Mouse (Mus musculus) liver, embryonic 16.5 days (tissue): Measurements from ENCODE around the gene Mpg. TPM values are rescaled to one million over a fixed set of nuclear protein-coding genes. Genes with fewer than 3 reads are reported as not detected.

Experiments
- ATAC-seq: fragments of 200-750 bp; cut with Nextera tagmentation; 2 replicates; pipeline ENCODE4 v1.8.0; 2017; ENCODE audit warnings: low read depth, mild to moderate bottlenecking, moderate number of reproducible peaks, moderate library complexity
- H3K27ac ChIP-seq: fragments of 300-500 bp; sonication (generic); 2 replicates; pipeline ENCODE4 v1.5.1; 2014; ENCODE audit warnings: mild to moderate bottlenecking, low read length
- H3K27me3 ChIP-seq: fragments of 300-500 bp; sonication (generic); 2 replicates; pipeline ENCODE4 v1.6.1; 2014; ENCODE audit warnings: low read depth, low read length, mixed read lengths; ENCODE audit not compliant: control insufficient read depth, insufficient read depth
- H3K36me3 ChIP-seq: fragments of 300-500 bp; sonication (generic); 2 replicates; pipeline ENCODE4 v1.6.1; 2014; ENCODE audit warnings: mild to moderate bottlenecking; ENCODE audit not compliant: control insufficient read depth, insufficient read depth
- H3K4me1 ChIP-seq: fragments of 300-500 bp; sonication (generic); 2 replicates; pipeline ENCODE4 v1.6.1; 2014; ENCODE audit warnings: low read depth, low read length, mixed read lengths; ENCODE audit not compliant: control insufficient read depth
- H3K4me2 ChIP-seq: fragments of 300-500 bp; sonication (generic); 2 replicates; pipeline ENCODE4 v1.6.1; 2014; ENCODE audit warnings: low read depth, low read length, mixed read lengths
- H3K4me3 ChIP-seq: fragments of 300-500 bp; sonication (generic); 2 replicates; pipeline ENCODE4 v1.5.1; 2014; ENCODE audit warnings: low read depth, mild to moderate bottlenecking, low read length
- H3K9ac ChIP-seq: fragments of 300-500 bp; sonication (generic); 2 replicates; pipeline ENCODE4 v1.6.1; 2014; ENCODE audit warnings: low read depth, low read length
- H3K9me3 ChIP-seq: fragments of 300-500 bp; sonication (generic); replicated peaks from 2 replicates; pipeline ENCODE4 v1.6.1; 2016; ENCODE audit warnings: low read length; ENCODE audit not compliant: control insufficient read depth
- WGBS: fragments of 180-500 bp; shearing (Covaris S2); extraction: QIAGEN DNeasy Blood & Tissue Kit; methylation state at CpG from one replicate; pipeline ENCODE4 v1.1.7; 2014; ENCODE audit not compliant: insufficient replicate concordance; 5-methylcytosine and 5-hydroxymethylcytosine counted together
- polyA plus RNA-seq: library from polyadenylated mRNA; unstranded; fragments of >200 nt; fragmentation: Nextera tagmentation; extraction: Ambion mirVana; gene quantifications from 2 replicates; pipeline ENCODE4 v1.2.1, GENCODE M21; 2015

The Mpg gene
- polyA plus RNA-seq, 1 experiment from 2014 or later, result 19.6 TPM

DNA sequence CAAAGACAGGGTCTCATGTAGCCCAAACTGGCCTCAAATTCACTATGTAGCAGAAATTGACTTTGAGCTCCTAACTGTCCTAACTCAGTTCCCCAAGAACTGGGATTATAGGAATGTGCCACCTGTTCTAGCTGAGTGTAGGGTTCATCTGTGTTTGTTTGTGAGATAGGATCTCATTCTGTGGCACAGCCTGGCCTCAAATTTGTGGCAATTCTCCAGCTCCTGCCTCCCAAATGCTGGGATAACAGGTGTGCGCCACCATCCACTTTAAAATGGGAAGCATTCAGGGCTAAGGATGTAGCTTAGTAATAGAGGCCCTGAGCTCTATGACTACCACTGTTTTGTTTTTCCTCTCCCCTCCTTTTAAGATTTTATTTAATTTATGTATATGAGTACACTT, 26.8 kb downstream of the Mpg start:
- Histone ChIP-seq H3K4me1 (peaks cover 80% of the 10 kb centered on the region), H3K27ac (peak overlapping the region; percentile 97), H3K27me3 (no peaks in the 10 kb centered on the region), H3K9ac (peak overlapping the region; percentile 7), H3K4me3 (no peak overlapping the region), H3K36me3 (peaks cover 19% of the 10 kb centered on the region), H3K9me3 (no peaks in the 10 kb centered on the region), H3K4me2 (no peak overlapping the region)
- WGBS, result 94% methylated on average over 1 of the region's 1 CpGs
- ATAC-seq, result no peak

DNA sequence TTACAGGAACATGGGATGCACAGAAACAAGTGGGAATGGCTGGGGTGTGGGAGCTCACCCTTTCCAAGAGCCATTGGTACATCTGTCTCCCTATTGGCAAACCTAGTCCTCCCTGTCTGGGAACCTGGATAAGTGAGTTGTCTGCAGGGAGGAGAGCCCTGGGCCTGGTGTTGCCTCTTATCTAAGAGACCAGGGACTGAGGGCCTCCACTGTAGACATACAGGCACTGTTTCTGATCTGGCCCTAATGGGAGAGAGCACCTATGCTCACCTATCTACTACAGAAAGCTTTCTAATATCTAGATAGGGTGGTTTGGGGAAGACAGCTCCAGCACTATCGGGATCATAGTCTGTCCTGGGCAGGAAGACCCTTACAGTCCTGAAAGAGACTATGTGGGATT, 29.8 kb downstream of the Mpg start:
- Histone ChIP-seq H3K4me2 (peak overlapping the region; percentile 50), H3K27me3 (no peaks in the 10 kb centered on the region), H3K4me3 (peak overlapping the region; percentile 15; the same call in 1 of the 2 replicates), H3K4me1 (peaks cover 63% of the 10 kb centered on the region), H3K36me3 (peaks cover 12% of the 10 kb centered on the region), H3K9me3 (no peaks in the 10 kb centered on the region), H3K9ac (peak overlapping the region; percentile 69), H3K27ac (peak overlapping the region; percentile 97)
- 19% methylated on average over 1 of the region's 1 CpGs for WGBS
- ATAC-seq, result peak; percentile 99

DNA sequence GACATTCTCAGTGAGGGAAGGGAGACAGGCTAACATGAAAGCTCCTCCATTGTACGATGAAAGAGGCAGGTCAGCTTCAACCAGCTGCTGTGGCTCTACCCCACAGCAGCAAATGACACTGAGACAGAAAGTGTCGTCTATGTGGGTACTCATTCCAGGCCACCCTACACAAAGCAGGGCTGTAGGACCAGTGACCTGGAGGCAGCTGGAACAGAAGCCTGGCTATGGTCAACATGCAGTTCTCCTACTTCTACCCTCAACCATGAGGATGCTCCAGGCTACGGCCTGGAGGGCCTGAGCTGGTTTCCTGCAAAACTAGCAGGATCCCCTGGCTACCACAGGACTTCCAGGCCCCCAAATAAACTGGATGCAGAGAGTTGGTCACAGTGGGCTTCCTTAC, 30.3 kb downstream of the Mpg start:
- peak overlapping the region; percentile 69 for H3K9ac ChIP-seq
- H3K27ac ChIP-seq, result peak overlapping the region; percentile 97
- H3K4me2 ChIP-seq, result peak overlapping the region; percentile 44
- peak overlapping the region; percentile 2; the same call in 1 of the 2 replicates for H3K4me3 ChIP-seq
- no peak; the same call in 1 of the 2 replicates for ATAC-seq
- no peaks in the 10 kb centered on the region for H3K9me3 ChIP-seq
- H3K4me1 ChIP-seq, result peaks cover 59% of the 10 kb centered on the region
- H3K36me3 ChIP-seq, result peaks cover 12% of the 10 kb centered on the region
- no peaks in the 10 kb centered on the region for H3K27me3 ChIP-seq
- 40% methylated on average over 3 of the region's 3 CpGs for WGBS

DNA sequence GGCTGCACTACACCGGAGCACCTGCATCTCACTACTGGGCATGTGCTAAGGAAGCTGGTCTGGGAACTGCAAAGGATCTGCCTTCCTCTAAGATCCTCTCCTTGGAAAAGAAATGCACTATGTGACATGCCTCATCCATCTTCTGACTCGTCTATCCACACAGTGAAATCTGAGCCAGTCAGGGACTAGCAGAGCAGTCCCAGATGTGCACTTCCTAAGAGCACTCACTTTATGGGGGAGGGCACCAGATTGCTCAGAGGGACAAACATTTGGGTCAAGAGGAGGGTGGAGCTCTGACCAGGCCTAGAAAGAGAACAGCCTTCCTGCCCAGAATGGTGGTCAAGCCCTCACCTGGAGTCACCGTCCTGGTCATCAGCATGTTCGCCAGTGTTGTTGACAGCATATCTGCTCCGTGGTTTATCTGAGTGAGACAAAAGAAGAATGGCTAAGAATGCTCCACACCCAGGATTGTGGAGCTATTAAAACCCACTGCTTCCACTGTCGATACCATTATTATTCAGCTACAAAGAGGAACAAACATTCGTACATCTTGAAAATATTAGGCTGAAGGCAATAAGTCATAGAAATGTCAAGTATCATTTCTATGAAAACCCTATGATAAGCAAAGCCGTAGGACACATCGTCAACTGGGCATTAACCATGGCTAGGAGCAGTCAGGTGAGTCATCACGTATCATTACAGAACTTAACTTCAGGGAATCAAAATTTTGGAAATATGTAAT, 36.5 kb downstream of the Mpg start:
- Histone ChIP-seq H3K27me3 (no peaks in the 10 kb centered on the region), H3K4me2 (no peak overlapping the region), H3K4me1 (peaks cover 47% of the 10 kb centered on the region), H3K27ac (peak overlapping the region; percentile 81), H3K4me3 (no peak overlapping the region), H3K9me3 (no peaks in the 10 kb centered on the region), H3K9ac (peak overlapping the region; percentile 40; the same call in 1 of the 2 replicates), H3K36me3 (peaks cover 5% of the 10 kb centered on the region; the same call in 1 of the 2 replicates)
- ATAC-seq, result no peak
- 81% methylated on average over 10 of the region's 10 CpGs for WGBS

DNA sequence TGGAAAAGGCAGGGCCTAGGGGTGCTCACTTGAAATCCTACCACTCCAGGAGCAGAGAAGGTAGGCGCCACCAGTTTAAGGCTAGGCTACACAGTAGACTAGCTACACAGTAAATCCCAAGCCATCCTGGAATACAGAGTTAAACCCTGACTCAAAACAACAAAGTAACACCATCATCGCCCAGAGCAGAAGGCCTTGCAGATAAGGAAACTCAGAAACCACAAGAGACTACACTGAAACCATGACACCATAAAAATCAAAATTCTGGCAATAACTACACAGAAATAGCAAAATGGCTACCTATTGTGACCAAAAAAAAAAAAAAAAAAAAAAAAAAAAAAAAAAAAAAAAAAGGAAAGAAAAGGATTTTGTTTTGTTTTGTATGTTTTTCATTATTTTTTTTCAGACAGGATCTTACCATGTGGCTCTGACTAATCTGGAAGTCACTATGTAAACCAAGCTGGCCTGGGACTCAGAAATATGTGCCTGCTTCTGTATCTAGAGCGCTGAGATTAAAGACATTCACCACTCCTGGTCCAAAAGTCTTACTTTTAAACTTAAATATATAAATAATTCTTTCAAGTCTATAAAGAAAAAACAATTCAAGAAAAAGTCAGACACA, 38.9 kb downstream of the Mpg start:
- Histone ChIP-seq H3K9ac (peak overlapping the region; percentile 68), H3K27ac (peak overlapping the region; percentile 99), H3K4me1 (peaks cover 59% of the 10 kb centered on the region), H3K4me3 (no peak overlapping the region), H3K36me3 (peaks cover 4% of the 10 kb centered on the region; the same call in 1 of the 2 replicates), H3K27me3 (no peaks in the 10 kb centered on the region), H3K9me3 (no peaks in the 10 kb centered on the region), H3K4me2 (peak overlapping the region; percentile 45)
- WGBS, result 46% methylated on average over 3 of the region's 3 CpGs
- peak; percentile 73 for ATAC-seq

DNA sequence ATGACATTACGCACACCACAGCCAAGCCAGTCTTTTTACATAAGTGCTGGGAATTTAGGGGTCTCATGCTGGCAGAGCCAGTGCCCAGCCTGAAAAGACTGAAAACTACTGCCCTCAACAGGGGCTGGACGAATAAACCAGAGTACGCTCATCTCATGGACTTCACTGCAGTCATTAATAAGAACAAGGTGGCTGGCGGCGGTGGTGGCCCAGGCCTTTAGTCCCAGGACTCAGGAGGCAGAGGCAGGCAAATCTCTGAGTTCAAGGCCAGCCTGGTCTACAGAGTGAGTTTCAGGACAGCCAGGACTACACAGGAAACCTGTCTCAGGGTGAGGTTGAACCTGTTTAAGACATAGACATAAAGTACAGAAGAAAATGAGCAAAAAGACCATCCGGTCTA, 39.9 kb downstream of the Mpg start:
- Histone ChIP-seq H3K4me3 (no peak overlapping the region), H3K9ac (peak overlapping the region; percentile 54), H3K9me3 (no peaks in the 10 kb centered on the region), H3K27ac (peak overlapping the region; percentile 99), H3K4me1 (peaks cover 65% of the 10 kb centered on the region), H3K4me2 (peak overlapping the region; percentile 15), H3K27me3 (no peaks in the 10 kb centered on the region), H3K36me3 (no peaks in the 10 kb centered on the region; the same call in 1 of the 2 replicates)
- no peak for ATAC-seq
- WGBS, result 82% methylated on average over 6 of the region's 6 CpGs

DNA sequence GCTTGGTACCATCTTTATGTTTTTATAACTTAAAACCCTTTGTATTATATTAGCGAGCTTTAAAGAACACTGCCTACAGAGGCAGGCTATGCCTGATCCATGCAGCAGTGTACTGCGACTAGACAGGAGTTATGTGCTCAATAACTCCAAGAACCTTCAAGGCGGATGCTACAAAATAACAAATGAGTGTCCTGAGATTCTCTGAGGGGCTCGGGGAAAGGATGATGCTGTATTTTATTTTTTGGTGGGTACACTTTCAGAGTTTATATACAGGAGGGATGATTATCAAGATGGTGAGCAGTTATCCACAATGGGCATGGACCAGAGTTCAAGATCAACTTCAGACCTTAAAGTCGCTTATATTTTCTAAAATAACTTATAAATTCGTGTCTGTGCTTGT, 40.5 kb downstream of the Mpg start:
- peak overlapping the region; percentile 98 for H3K9ac ChIP-seq
- no peak for ATAC-seq
- no peaks in the 10 kb centered on the region; the same call in 1 of the 2 replicates for H3K36me3 ChIP-seq
- peak overlapping the region; percentile 85 for H3K4me3 ChIP-seq
- peak overlapping the region; percentile 99 for H3K27ac ChIP-seq
- peaks cover 71% of the 10 kb centered on the region for H3K4me1 ChIP-seq
- H3K4me2 ChIP-seq, result peak overlapping the region; percentile 74
- no peaks in the 10 kb centered on the region for H3K27me3 ChIP-seq
- no peaks in the 10 kb centered on the region for H3K9me3 ChIP-seq
- WGBS, result 22% methylated on average over 6 of the region's 6 CpGs

DNA sequence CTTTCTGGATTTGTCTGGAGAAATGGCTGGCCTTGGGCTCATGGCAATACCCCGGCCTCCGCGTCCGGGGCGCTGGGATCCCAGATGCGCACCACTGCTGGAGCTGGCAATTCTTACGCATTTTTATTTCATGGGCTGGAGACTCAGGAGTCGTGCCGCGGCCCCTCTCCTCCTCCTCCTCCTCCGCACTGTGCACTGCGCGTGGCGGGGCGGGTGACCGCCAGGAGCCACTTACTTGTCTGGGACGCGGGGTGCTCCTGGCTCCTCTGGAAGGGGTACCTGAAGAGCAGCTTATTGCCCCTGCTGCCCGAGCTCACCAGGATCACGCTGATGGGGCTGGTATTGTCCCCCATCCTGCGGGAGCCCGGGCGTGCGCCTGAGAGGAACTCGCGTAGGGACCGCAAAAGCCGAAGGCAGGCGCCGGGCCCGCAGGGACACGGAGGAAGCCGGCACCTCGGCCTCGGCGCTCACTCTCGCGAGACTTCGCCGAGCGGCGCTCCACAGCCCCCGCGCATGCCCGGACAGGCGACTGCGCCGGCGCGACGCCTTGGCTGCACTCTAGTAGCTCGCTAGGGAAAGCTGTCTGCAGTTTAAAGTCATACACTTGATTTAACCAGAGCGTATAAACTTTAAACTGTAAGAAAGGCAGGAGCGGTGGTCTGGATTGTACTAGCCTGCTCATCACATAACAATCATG, 41.0 kb downstream of the Mpg start, which contains the start of gene Nprl3:
Gene Nprl3, minus strand, starts transcription at position 520 of the 697 bp plus-strand sequence.
- peak within 1 kb of the TSS; percentile 98 for H3K9ac ChIP-seq
- peak; percentile 77 for ATAC-seq
- peak within 1 kb of the TSS; percentile 99 for H3K27ac ChIP-seq
- H3K9me3 ChIP-seq, result no peaks in the 10 kb centered on the region
- peak within 1 kb of the TSS; percentile 74 for H3K4me2 ChIP-seq
- H3K27me3 ChIP-seq, result no peaks in the 10 kb centered on the region
- peaks cover 70% of the 10 kb centered on the region for H3K4me1 ChIP-seq
- WGBS, result under 1% methylated on average over 54 of the region's 54 CpGs
- H3K4me3 ChIP-seq, result peak within 1 kb of the TSS; percentile 85
- no peaks in the 10 kb centered on the region; the same call in 1 of the 2 replicates for H3K36me3 ChIP-seq
